Mouse (Mus musculus) limb, embryonic 15.5 days (tissue): ENCODE results near the gene Prg3. TPM values are rescaled to one million over a fixed set of nuclear protein-coding genes. Genes with fewer than 3 reads are reported as not detected.

Experiments
- ATAC-seq: fragments of 200-750 bp; cut with Nextera tagmentation; 2 replicates; pipeline ENCODE4 v1.8.0; 2017; ENCODE audit warnings: low read depth, moderate TSS enrichment; ENCODE audit not compliant: insufficient number of reproducible peaks, low FRiP score, low TSS enrichment
- H3K27ac ChIP-seq: fragments of 300-500 bp; sonication (generic); 2 replicates; pipeline ENCODE4 v1.5.1; 2015; ENCODE audit warnings: moderate library complexity, mild to moderate bottlenecking, inconsistent platforms
- H3K27me3 ChIP-seq: fragments of 300-500 bp; sonication (generic); 2 replicates; pipeline ENCODE4 v1.6.1; 2015; ENCODE audit warnings: inconsistent platforms
- H3K36me3 ChIP-seq: fragments of 300-500 bp; sonication (generic); 2 replicates; pipeline ENCODE4 v1.6.1; 2015; ENCODE audit warnings: inconsistent platforms
- H3K4me1 ChIP-seq: fragments of 300-500 bp; sonication (generic); 2 replicates; pipeline ENCODE4 v1.6.1; 2015; ENCODE audit warnings: inconsistent platforms
- H3K4me2 ChIP-seq: fragments of 300-500 bp; sonication (generic); 2 replicates; pipeline ENCODE4 v1.6.1; 2015; ENCODE audit warnings: mild to moderate bottlenecking, inconsistent platforms
- H3K4me3 ChIP-seq: fragments of 300-500 bp; sonication (generic); 2 replicates; pipeline ENCODE4 v1.5.1; 2015; ENCODE audit warnings: mild to moderate bottlenecking, inconsistent platforms
- H3K9ac ChIP-seq: fragments of 300-500 bp; sonication (generic); 2 replicates; pipeline ENCODE4 v1.6.1; 2015; ENCODE audit warnings: inconsistent platforms
- H3K9me3 ChIP-seq: fragments of 300-500 bp; sonication (generic); 2 replicates; pipeline ENCODE4 v1.6.1; 2016; ENCODE audit warnings: inconsistent platforms
- WGBS: fragments of 180-500 bp; shearing (Covaris S2); methylation state at CpG from one replicate; pipeline ENCODE4 v1.1.7; 2015; 5-methylcytosine and 5-hydroxymethylcytosine counted together
- polyA plus RNA-seq: library from polyadenylated mRNA; unstranded; fragments of >200 nt; fragmentation: Nextera tagmentation; extraction: Ambion mirVana; gene quantifications from 2 replicates; pipeline ENCODE4 v1.2.1, GENCODE M21; 2015

Gene Prg3
- polyA plus RNA-seq, 1 experiment from 2014 or later: not detected

- 55% methylated on average over 3 of the region's 3 CpGs for WGBS
- Histone ChIP-seq H3K9me3 (no peaks in the 10 kb centered on the region), H3K36me3 (no peaks in the 10 kb centered on the region), H3K4me1 (no peaks in the 10 kb centered on the region; the same call in 1 of the 2 replicates), H3K9ac (no peak overlapping the region), H3K27me3 (no peaks in the 10 kb centered on the region), H3K27ac (peak overlapping the region; percentile 27; the same call in 1 of the 2 replicates), H3K4me2 (no peak overlapping the region), H3K4me3 (no peak overlapping the region)
- no peak for ATAC-seq
Observed at GRCm38 (mm10) chr2:84999486-85000181, 11.6 kb downstream of the Prg3 start.

- Histone ChIP-seq H3K9ac (no peak overlapping the region), H3K27ac (no peak overlapping the region), H3K4me1 (no peaks in the 10 kb centered on the region; the same call in 1 of the 2 replicates), H3K27me3 (no peaks in the 10 kb centered on the region), H3K36me3 (no peaks in the 10 kb centered on the region), H3K4me2 (no peak overlapping the region), H3K9me3 (no peaks in the 10 kb centered on the region), H3K4me3 (no peak overlapping the region)
- WGBS: 85% methylated on average over 13 of the region's 13 CpGs
- no peak for ATAC-seq
Observed at GRCm38 (mm10) chr2:85001497-85001896, 13.5 kb downstream of the Prg3 start.

GRCm38 (mm10) chr2:85002575-85002974 lies 14.6 kb downstream of the Prg3 start:
- Histone ChIP-seq H3K9ac (no peak overlapping the region), H3K9me3 (no peaks in the 10 kb centered on the region), H3K27ac (no peak overlapping the region), H3K27me3 (no peaks in the 10 kb centered on the region), H3K36me3 (no peaks in the 10 kb centered on the region), H3K4me3 (no peak overlapping the region), H3K4me1 (no peaks in the 10 kb centered on the region; the same call in 1 of the 2 replicates), H3K4me2 (no peak overlapping the region)
- no peak for ATAC-seq
- 61% methylated on average over 8 of the region's 8 CpGs for WGBS

GRCm38 (mm10) chr2:85004341-85004740 lies 16.3 kb downstream of the Prg3 start:
- no peak overlapping the region for H3K4me3 ChIP-seq
- H3K9me3 ChIP-seq: no peaks in the 10 kb centered on the region
- H3K36me3 ChIP-seq: no peaks in the 10 kb centered on the region
- no peak overlapping the region for H3K4me2 ChIP-seq
- no peak overlapping the region for H3K9ac ChIP-seq
- ATAC-seq: no peak
- H3K27me3 ChIP-seq: no peaks in the 10 kb centered on the region
- no peaks in the 10 kb centered on the region; the same call in 1 of the 2 replicates for H3K4me1 ChIP-seq
- H3K27ac ChIP-seq: no peak overlapping the region
- 76% methylated on average over 4 of the region's 4 CpGs for WGBS

GRCm38 (mm10) chr2:85006600-85006999 lies 18.6 kb downstream of the Prg3 start:
- no peak overlapping the region for H3K4me2 ChIP-seq
- ATAC-seq: no peak
- H3K4me3 ChIP-seq: no peak overlapping the region
- H3K27me3 ChIP-seq: no peaks in the 10 kb centered on the region
- H3K4me1 ChIP-seq: no peaks in the 10 kb centered on the region
- H3K9me3 ChIP-seq: no peaks in the 10 kb centered on the region
- no peak overlapping the region for H3K27ac ChIP-seq
- WGBS: 84% methylated on average over 7 of the region's 7 CpGs
- no peaks in the 10 kb centered on the region for H3K36me3 ChIP-seq
- H3K9ac ChIP-seq: no peak overlapping the region

- no peak overlapping the region for H3K27ac ChIP-seq
- no peaks in the 10 kb centered on the region for H3K9me3 ChIP-seq
- no peak overlapping the region for H3K4me3 ChIP-seq
- ATAC-seq: no peak
- H3K4me2 ChIP-seq: no peak overlapping the region
- no peaks in the 10 kb centered on the region for H3K36me3 ChIP-seq
- no peaks in the 10 kb centered on the region for H3K4me1 ChIP-seq
- H3K27me3 ChIP-seq: no peaks in the 10 kb centered on the region
- H3K9ac ChIP-seq: no peak overlapping the region
- WGBS: 23% methylated on average over 4 of the region's 4 CpGs
Observed at GRCm38 (mm10) chr2:85007729-85008128, 19.7 kb downstream of the Prg3 start.

GRCm38 (mm10) chr2:85009212-85009611 lies 21.2 kb downstream of the Prg3 start:
- Histone ChIP-seq H3K4me3 (no peak overlapping the region), H3K27ac (no peak overlapping the region), H3K9ac (no peak overlapping the region), H3K9me3 (no peaks in the 10 kb centered on the region), H3K27me3 (no peaks in the 10 kb centered on the region), H3K4me1 (no peaks in the 10 kb centered on the region), H3K4me2 (no peak overlapping the region), H3K36me3 (no peaks in the 10 kb centered on the region)
- ATAC-seq: no peak
- 49% methylated on average over 2 of the region's 2 CpGs for WGBS

GRCm38 (mm10) chr2:85011906-85012604 lies 24.0 kb downstream of the Prg3 start:
- 46% methylated on average over 9 of the region's 9 CpGs for WGBS
- no peaks in the 10 kb centered on the region for H3K4me1 ChIP-seq
- H3K9me3 ChIP-seq: no peaks in the 10 kb centered on the region
- H3K27ac ChIP-seq: peak overlapping the region; percentile 54
- no peaks in the 10 kb centered on the region for H3K36me3 ChIP-seq
- no peak overlapping the region for H3K4me2 ChIP-seq
- no peaks in the 10 kb centered on the region for H3K27me3 ChIP-seq
- ATAC-seq: 0 out of 2 replicates have a peak, but pooled peaks have one; percentile 5
- no peak overlapping the region for H3K4me3 ChIP-seq
- H3K9ac ChIP-seq: no peak overlapping the region

- 83% methylated on average over 14 of the region's 14 CpGs for WGBS
- Histone ChIP-seq H3K27me3 (no peaks in the 10 kb centered on the region), H3K9ac (no peak overlapping the region), H3K36me3 (no peaks in the 10 kb centered on the region), H3K4me3 (no peak overlapping the region), H3K4me1 (no peaks in the 10 kb centered on the region), H3K9me3 (no peaks in the 10 kb centered on the region), H3K4me2 (no peak overlapping the region), H3K27ac (no peak overlapping the region)
- ATAC-seq: no peak
Observed at GRCm38 (mm10) chr2:85012679-85013078, 24.7 kb downstream of the Prg3 start.

GRCm38 (mm10) chr2:85013826-85014587 lies 26.0 kb downstream of the Prg3 start:
- H3K4me3 ChIP-seq: no peak overlapping the region
- no peaks in the 10 kb centered on the region for H3K27me3 ChIP-seq
- H3K9me3 ChIP-seq: no peaks in the 10 kb centered on the region
- H3K4me2 ChIP-seq: no peak overlapping the region
- H3K27ac ChIP-seq: no peak overlapping the region
- no peaks in the 10 kb centered on the region for H3K36me3 ChIP-seq
- no peak overlapping the region for H3K9ac ChIP-seq
- 75% methylated on average over 5 of the region's 5 CpGs for WGBS
- no peaks in the 10 kb centered on the region for H3K4me1 ChIP-seq
- no peak for ATAC-seq

GRCm38 (mm10) chr2:85014588-85014982 lies 26.6 kb downstream of the Prg3 start:
- H3K27ac ChIP-seq: no peak overlapping the region
- no peaks in the 10 kb centered on the region for H3K27me3 ChIP-seq
- no peak overlapping the region for H3K4me2 ChIP-seq
- no peaks in the 10 kb centered on the region for H3K4me1 ChIP-seq
- no peaks in the 10 kb centered on the region for H3K9me3 ChIP-seq
- 19% methylated on average over 3 of the region's 3 CpGs for WGBS
- no peak for ATAC-seq
- H3K4me3 ChIP-seq: no peak overlapping the region
- no peaks in the 10 kb centered on the region for H3K36me3 ChIP-seq
- no peak overlapping the region for H3K9ac ChIP-seq

- ATAC-seq: no peak
- Histone ChIP-seq H3K4me3 (no peak overlapping the region), H3K4me2 (no peak overlapping the region), H3K27ac (no peak overlapping the region), H3K27me3 (no peaks in the 10 kb centered on the region), H3K4me1 (no peaks in the 10 kb centered on the region), H3K36me3 (no peaks in the 10 kb centered on the region), H3K9me3 (no peaks in the 10 kb centered on the region), H3K9ac (no peak overlapping the region)
- WGBS: 15% methylated on average over 4 of the region's 4 CpGs
Observed at GRCm38 (mm10) chr2:85022043-85022442, 34.0 kb downstream of the Prg3 start.
